Mouse (Mus musculus) forebrain, embryonic 12.5 days (tissue): ENCODE measurements around the gene Musk. TPM values are rescaled to one million over a fixed set of nuclear protein-coding genes. Genes with fewer than 3 reads are reported as not detected.

Experiments
- ATAC-seq: fragments of 200-750 bp; cut with Nextera tagmentation; 2 replicates; pipeline ENCODE4 v1.8.0; 2017; ENCODE audit warnings: moderate TSS enrichment; ENCODE audit not compliant: low FRiP score
- H3K27ac ChIP-seq: fragments of 300-500 bp; sonication (generic); 2 replicates; pipeline ENCODE4 v1.5.1; 2016; ENCODE audit warnings: mild to moderate bottlenecking
- H3K27me3 ChIP-seq: fragments of 300-500 bp; sonication (generic); 2 replicates; pipeline ENCODE4 v1.6.1; 2016; ENCODE audit warnings: mild to moderate bottlenecking
- H3K36me3 ChIP-seq: fragments of 300-500 bp; sonication (generic); replicated peaks from 2 replicates; pipeline ENCODE4 v1.6.1; 2016; ENCODE audit warnings: mild to moderate bottlenecking
- H3K4me1 ChIP-seq: fragments of 300-500 bp; sonication (generic); 2 replicates; pipeline ENCODE4 v1.6.1; 2016
- H3K4me2 ChIP-seq: fragments of 300-500 bp; sonication (generic); 2 replicates; pipeline ENCODE4 v1.6.1; 2016; ENCODE audit warnings: mild to moderate bottlenecking, moderate library complexity
- H3K4me3 ChIP-seq: fragments of 300-500 bp; sonication (generic); replicated peaks from 2 replicates; pipeline ENCODE4 v1.5.1; 2016; ENCODE audit warnings: mild to moderate bottlenecking
- H3K9ac ChIP-seq: fragments of 300-500 bp; sonication (generic); 2 replicates; pipeline ENCODE4 v1.6.1; 2016; ENCODE audit warnings: mild to moderate bottlenecking
- H3K9me3 ChIP-seq: fragments of 300-500 bp; sonication (generic); 2 replicates; pipeline ENCODE4 v1.6.1; 2016
- WGBS: fragments of 180-500 bp; shearing (Covaris S2); methylation state at CpG from one replicate; pipeline ENCODE4 v1.1.7; 2016; 5-methylcytosine and 5-hydroxymethylcytosine counted together
- polyA plus RNA-seq: library from polyadenylated mRNA; unstranded; fragments of >200 nt; fragmentation: Nextera tagmentation; extraction: Ambion mirVana; gene quantifications from 2 replicates; pipeline ENCODE4 v1.2.1, GENCODE M21; 2016

The Musk gene
- polyA plus RNA-seq, 1 experiment from 2014 or later, result 0.06 TPM

GRCm38 (mm10) chr4:58374141-58374870 is 88.5 kb downstream of the Musk start:
- H3K27ac ChIP-seq, result no peak overlapping the region
- H3K4me1 ChIP-seq, result no peaks in the 10 kb centered on the region
- H3K9me3 ChIP-seq, result no peaks in the 10 kb centered on the region
- no peak overlapping the region for H3K9ac ChIP-seq
- ATAC-seq, result no peak
- H3K27me3 ChIP-seq, result no peaks in the 10 kb centered on the region
- H3K4me2 ChIP-seq, result no peak overlapping the region
- WGBS, result 91% methylated on average over 7 of the region's 7 CpGs
- no peak overlapping the region for H3K4me3 ChIP-seq
- H3K36me3 ChIP-seq, result no peaks in the 10 kb centered on the region

- Histone ChIP-seq H3K27me3 (no peaks in the 10 kb centered on the region), H3K36me3 (no peaks in the 10 kb centered on the region), H3K9ac (no peak overlapping the region), H3K4me3 (no peak overlapping the region), H3K4me2 (no peak overlapping the region), H3K9me3 (no peaks in the 10 kb centered on the region), H3K4me1 (no peaks in the 10 kb centered on the region), H3K27ac (no peak overlapping the region)
- 88% methylated on average over 4 of the region's 4 CpGs for WGBS
- no peak for ATAC-seq
Observed at GRCm38 (mm10) chr4:58379186-58379585, 93.4 kb downstream of the Musk start.

- Histone ChIP-seq H3K27ac (no peak overlapping the region), H3K4me1 (no peaks in the 10 kb centered on the region), H3K9ac (no peak overlapping the region), H3K4me2 (no peak overlapping the region), H3K9me3 (no peaks in the 10 kb centered on the region), H3K27me3 (no peaks in the 10 kb centered on the region), H3K36me3 (no peaks in the 10 kb centered on the region), H3K4me3 (no peak overlapping the region)
- ATAC-seq, result no peak
- 89% methylated on average over 12 of the region's 12 CpGs for WGBS
Observed at GRCm38 (mm10) chr4:58400861-58401341, 115.1 kb downstream of the Musk start.

GRCm38 (mm10) chr4:58401973-58402501 is 116.3 kb downstream of the Musk start:
- no peak for ATAC-seq

DNA sequence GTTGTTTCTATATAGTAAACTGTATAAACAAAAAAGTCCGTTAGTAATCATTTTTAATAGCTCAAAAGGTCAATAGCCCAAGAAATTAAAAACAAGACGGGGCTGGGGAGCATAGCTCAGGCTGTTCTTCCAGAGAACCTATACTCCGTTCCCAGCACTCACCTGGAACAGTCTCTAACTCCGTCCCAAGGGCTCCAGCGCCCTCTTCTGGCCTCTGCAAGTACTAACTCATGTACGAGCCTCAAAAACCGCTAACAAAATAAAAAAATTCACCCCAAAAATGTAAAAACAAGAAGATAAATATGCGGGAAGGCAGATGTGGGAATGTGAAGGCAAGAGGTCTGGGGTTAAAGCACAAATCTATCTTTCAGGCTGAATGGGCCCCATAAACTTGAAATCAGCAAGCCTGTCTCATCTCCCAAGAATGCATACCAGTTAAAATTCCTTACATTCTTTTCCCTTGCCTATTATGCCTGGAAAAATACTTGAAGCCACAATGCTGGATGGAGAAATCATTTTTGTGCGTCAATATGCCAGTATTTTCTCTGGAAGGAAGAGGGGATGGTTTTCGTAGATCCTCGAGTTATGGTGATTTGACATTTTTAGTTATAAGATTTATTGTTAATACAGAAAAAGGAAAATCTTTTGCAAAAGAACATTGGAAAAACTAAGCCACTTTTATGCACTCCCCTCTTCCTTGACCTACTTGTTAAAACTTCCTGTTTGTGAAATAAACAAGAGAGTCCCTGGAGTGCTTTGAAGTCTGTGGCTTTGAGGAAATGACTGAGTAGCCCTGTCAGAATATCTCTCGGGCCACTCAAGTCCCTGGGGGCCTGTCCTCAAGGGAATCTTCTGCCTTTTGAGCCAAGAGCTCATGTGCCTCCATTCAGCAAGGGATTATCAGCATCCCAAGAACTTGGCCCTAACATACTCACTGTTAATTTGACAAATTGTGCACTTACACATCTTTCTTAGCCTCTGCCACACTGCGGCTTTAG is 127.7 kb downstream of the Musk start:
- H3K9ac ChIP-seq, result no peak overlapping the region
- 83% methylated on average over 13 of the region's 13 CpGs for WGBS
- H3K27ac ChIP-seq, result no peak overlapping the region
- no peak for ATAC-seq
- H3K4me1 ChIP-seq, result no peaks in the 10 kb centered on the region
- no peaks in the 10 kb centered on the region for H3K36me3 ChIP-seq
- H3K4me3 ChIP-seq, result no peak overlapping the region
- H3K27me3 ChIP-seq, result no peaks in the 10 kb centered on the region
- H3K9me3 ChIP-seq, result no peaks in the 10 kb centered on the region
- H3K4me2 ChIP-seq, result no peak overlapping the region

More at GRCm38 (mm10) chr4:58401973-58402501, 116.3 kb downstream of the Musk start:
- Histone ChIP-seq H3K9ac (no peak overlapping the region), H3K4me1 (no peaks in the 10 kb centered on the region), H3K36me3 (no peaks in the 10 kb centered on the region), H3K27ac (no peak overlapping the region), H3K4me3 (no peak overlapping the region), H3K9me3 (no peaks in the 10 kb centered on the region), H3K4me2 (no peak overlapping the region), H3K27me3 (no peaks in the 10 kb centered on the region)
- 82% methylated on average over 4 of the region's 4 CpGs for WGBS

DNA sequence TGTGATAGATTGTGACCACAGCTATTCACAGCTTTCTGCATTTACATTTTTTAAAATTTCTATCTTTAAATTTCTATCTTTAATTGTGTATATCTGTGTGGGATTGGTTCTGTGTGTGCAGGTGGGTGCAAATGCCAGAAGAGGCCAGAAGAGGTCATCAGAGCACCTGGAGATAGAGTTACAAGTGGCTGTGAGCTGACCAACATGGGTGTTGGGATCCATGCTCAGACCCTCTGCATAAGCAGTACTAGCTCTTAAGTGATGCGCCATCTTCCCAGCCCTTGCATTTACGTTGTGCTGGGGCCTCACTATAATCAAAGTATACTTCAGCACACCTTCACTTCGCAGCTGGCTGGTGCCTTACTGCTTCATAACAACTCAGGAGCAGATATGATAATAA is 129.8 kb downstream of the Musk start:
- H3K27me3 ChIP-seq, result no peaks in the 10 kb centered on the region
- H3K4me3 ChIP-seq, result no peak overlapping the region
- ATAC-seq, result no peak
- no peak overlapping the region for H3K27ac ChIP-seq
- no peaks in the 10 kb centered on the region for H3K36me3 ChIP-seq
- no peaks in the 10 kb centered on the region for H3K9me3 ChIP-seq
- no peak overlapping the region for H3K9ac ChIP-seq
- 86% methylated on average over 3 of the region's 3 CpGs for WGBS
- no peaks in the 10 kb centered on the region for H3K4me1 ChIP-seq
- no peak overlapping the region for H3K4me2 ChIP-seq

- no peaks in the 10 kb centered on the region for H3K27me3 ChIP-seq
- no peaks in the 10 kb centered on the region for H3K9me3 ChIP-seq
- ATAC-seq, result no peak
- no peak overlapping the region for H3K4me3 ChIP-seq
- no peak overlapping the region for H3K27ac ChIP-seq
- H3K4me1 ChIP-seq, result no peaks in the 10 kb centered on the region
- no peak overlapping the region for H3K4me2 ChIP-seq
- WGBS, result 79% methylated on average over 4 of the region's 4 CpGs
- H3K9ac ChIP-seq, result no peak overlapping the region
- no peaks in the 10 kb centered on the region for H3K36me3 ChIP-seq
Observed at GRCm38 (mm10) chr4:58417319-58417718, 131.6 kb downstream of the Musk start.

GRCm38 (mm10) chr4:58419225-58419624 is 133.5 kb downstream of the Musk start:
- Histone ChIP-seq H3K9ac (no peak overlapping the region), H3K4me3 (no peak overlapping the region), H3K9me3 (no peaks in the 10 kb centered on the region), H3K36me3 (no peaks in the 10 kb centered on the region), H3K4me1 (no peaks in the 10 kb centered on the region), H3K27ac (no peak overlapping the region), H3K4me2 (no peak overlapping the region), H3K27me3 (no peaks in the 10 kb centered on the region)
- 56% methylated on average over 5 of the region's 5 CpGs for WGBS
- ATAC-seq, result no peak

DNA sequence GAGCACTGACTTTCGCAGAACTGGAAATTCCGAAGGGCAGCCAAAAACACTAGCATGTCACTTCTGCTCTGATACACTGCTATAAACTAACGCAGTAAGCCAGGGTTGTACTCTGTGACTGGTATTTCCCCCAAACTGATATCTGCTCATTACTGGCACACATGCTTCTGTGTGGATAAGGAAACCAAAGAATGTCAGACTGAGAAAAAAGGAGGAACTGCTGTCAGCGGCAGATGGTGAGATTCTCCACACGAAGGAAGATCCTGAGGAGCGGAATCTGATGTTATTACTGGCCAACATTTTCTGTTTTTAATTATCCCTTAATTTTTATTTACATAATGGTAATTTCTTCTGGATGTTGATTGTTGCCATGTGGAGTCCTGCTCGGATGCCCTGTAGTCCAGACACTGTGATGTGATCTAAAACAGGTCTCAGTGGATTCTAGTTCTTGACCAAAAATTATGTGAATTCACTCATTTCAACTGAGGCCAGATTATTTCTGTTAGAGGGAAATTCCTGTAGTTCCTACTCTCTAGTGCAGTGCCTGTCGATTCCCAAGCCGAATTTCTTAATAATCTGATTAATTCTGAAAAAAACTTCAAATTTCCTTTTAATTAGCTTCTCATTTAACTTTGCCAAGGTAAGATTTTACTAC is 137.6 kb downstream of the Musk start:
- Histone ChIP-seq H3K36me3 (no peaks in the 10 kb centered on the region), H3K27ac (no peak overlapping the region), H3K9me3 (no peaks in the 10 kb centered on the region), H3K4me1 (no peaks in the 10 kb centered on the region), H3K4me3 (no peak overlapping the region), H3K27me3 (no peaks in the 10 kb centered on the region), H3K4me2 (no peak overlapping the region), H3K9ac (no peak overlapping the region)
- WGBS, result 79% methylated on average over 9 of the region's 9 CpGs
- ATAC-seq, result no peak

Other genes starting within 250 kb of the Musk start
- gene Svep1, start 79.1 kb upstream of the Musk start, polyA plus RNA-seq, result 1.9 and 2.9 TPM in 2 replicates